Mouse (Mus musculus) liver, embryonic 14.5 days (tissue): ENCODE results near the gene Tmem182. TPM values are rescaled to one million over a fixed set of nuclear protein-coding genes. Genes with fewer than 3 reads are reported as not detected.

Source experiments
- ATAC-seq: fragments of 200-750 bp; cut with Nextera tagmentation; 2 replicates; pipeline ENCODE4 v1.8.0; 2017; ENCODE audit warnings: moderate number of reproducible peaks, mild to moderate bottlenecking, moderate library complexity; ENCODE audit not compliant: insufficient read depth
- DNase-seq, 3 experiments: peaks; one replicate each; pipeline ENCODE4 v3.0.0-alpha.2; 2012 to 2013; ENCODE audit warnings: low read depth in 3 of 3, low spot score in 3 of 3
- H3K27ac ChIP-seq: fragments of 300-500 bp; sonication (generic); 2 replicates; pipeline ENCODE4 v1.5.1; 2014; ENCODE audit warnings: moderate library complexity, mild to moderate bottlenecking, control low read depth, inconsistent platforms
- H3K27me3 ChIP-seq: fragments of 300-500 bp; sonication (generic); 2 replicates; pipeline ENCODE4 v1.6.1; 2014; ENCODE audit warnings: mild to moderate bottlenecking, low read length, moderate library complexity; ENCODE audit not compliant: control insufficient read depth, insufficient read depth
- H3K36me3 ChIP-seq: fragments of 300-500 bp; sonication (generic); replicated peaks from 2 replicates; pipeline ENCODE4 v1.6.1; 2014; ENCODE audit warnings: low read depth; ENCODE audit not compliant: control insufficient read depth, insufficient read depth
- H3K4me1 ChIP-seq, 2 experiments: fragments of 200-500 bp in 1 of 2; fragments of 300-500 bp in 1 of 2; sonication (generic) in 1 of 2; replicated peaks; 2 replicates each; pipeline ENCODE4 v1.6.1; 2012 to 2014; ENCODE audit warnings: antibody characterized with exemption in 1 of 2, inconsistent platforms in 1 of 2, low read length in 1 of 2; ENCODE audit not compliant: control insufficient read depth in 2 of 2, insufficient read depth in 2 of 2
- H3K4me2 ChIP-seq: fragments of 300-500 bp; sonication (generic); 2 replicates; pipeline ENCODE4 v1.6.1; 2014; ENCODE audit warnings: low read depth, mild to moderate bottlenecking, control low read depth, moderate library complexity
- H3K4me3 ChIP-seq, 2 experiments: fragments of 200-500 bp in 1 of 2; fragments of 300-500 bp in 1 of 2; sonication (generic) in 1 of 2; 2 replicates each; pipeline ENCODE4 v1.5.1; 2012 to 2014; ENCODE audit warnings: low read depth in 2 of 2, low read length in 2 of 2, mild to moderate bottlenecking in 2 of 2, control low read depth in 1 of 2, inconsistent platforms in 1 of 2, moderate library complexity in 1 of 2; ENCODE audit not compliant: insufficient read depth in 1 of 2
- H3K9ac ChIP-seq: fragments of 300-500 bp; sonication (generic); replicated peaks from 2 replicates; pipeline ENCODE4 v1.6.1; 2014; ENCODE audit warnings: mild to moderate bottlenecking, control low read depth, moderate library complexity
- H3K9me3 ChIP-seq: fragments of 300-500 bp; sonication (generic); 2 replicates; pipeline ENCODE4 v1.6.1; 2016; ENCODE audit warnings: low read length, mixed read lengths; ENCODE audit not compliant: control insufficient read depth
- CTCF ChIP-seq: IDR thresholded peaks from 2 replicates; pipeline ENCODE4 v1.5.1; 2016; ENCODE audit warnings: antibody characterized with exemption, low read depth, control low read depth
- EP300 ChIP-seq: IDR thresholded peaks from 2 replicates; pipeline ENCODE4 v1.6.1; 2016; ENCODE audit warnings: antibody characterized with exemption, low read depth
- WGBS: fragments of 180-500 bp; shearing (Covaris S2); extraction: QIAGEN DNeasy Blood & Tissue Kit; methylation state at CpG from one replicate; pipeline ENCODE4 v1.1.7; 2014; ENCODE audit not compliant: insufficient replicate concordance; 5-methylcytosine and 5-hydroxymethylcytosine counted together
- polyA plus RNA-seq, 2 experiments: library from polyadenylated mRNA; depleted of rRNA in 1 of 2; stranded (reverse) in 1 of 2; unstranded in 1 of 2; fragments of >200 nt; fragmentation: Nextera tagmentation in 1 of 2; extraction: Ambion mirVana in 1 of 2; gene quantifications; 2 replicates each; pipeline versions ENCODE4 v1.2.1 to v1.2.3; 2012 to 2014

The Tmem182 gene
- polyA plus RNA-seq, 2 experiments, result not detected

DNA sequence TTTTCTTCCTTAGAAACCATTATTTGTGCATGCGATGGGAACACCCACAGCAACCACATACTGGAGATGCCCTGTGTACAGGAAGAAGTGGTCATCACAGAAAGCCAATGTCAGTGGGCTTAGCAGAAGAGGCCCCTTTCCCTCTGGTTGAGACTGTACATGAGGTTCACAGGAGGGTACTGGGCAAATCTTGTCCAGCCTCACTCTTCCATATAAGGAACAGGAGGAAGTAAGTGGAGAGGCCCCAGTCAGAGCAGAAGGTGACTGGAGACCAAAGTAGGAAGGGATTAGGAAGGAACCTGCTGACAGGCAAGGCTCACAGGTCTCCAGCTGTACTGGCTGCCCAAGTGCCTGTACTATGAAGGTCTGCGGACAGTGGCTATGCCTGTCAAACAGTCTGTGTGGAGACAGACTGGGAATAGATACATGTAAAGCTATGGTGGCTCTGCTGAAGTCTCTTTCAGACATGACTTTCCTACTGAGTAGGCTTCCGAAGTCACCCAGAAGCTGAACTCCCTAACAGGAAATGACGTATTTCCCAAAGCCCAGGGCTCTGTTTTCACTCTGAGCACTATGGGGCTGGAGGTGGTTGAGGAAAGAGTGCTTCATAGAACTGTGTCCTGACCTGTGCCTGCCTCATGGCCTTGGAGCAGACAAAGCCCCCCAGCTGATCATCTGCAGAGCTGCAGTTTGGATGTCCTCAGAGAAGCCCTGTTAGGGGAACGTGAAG is 35.8 kb downstream of the Tmem182 start:
- H3K4me1 ChIP-seq, result no peaks in the 10 kb centered on the region
- ATAC-seq (no peak), DNase-seq (no peak)
- no peak overlapping the region for H3K27ac ChIP-seq
- no peaks in the 10 kb centered on the region for H3K27me3 ChIP-seq
- WGBS, result 37% methylated on average over 5 of the region's 5 CpGs
- no peak overlapping the region for H3K9ac ChIP-seq
- no peaks in the 10 kb centered on the region for H3K9me3 ChIP-seq
- H3K4me2 ChIP-seq, result no peak overlapping the region
- H3K36me3 ChIP-seq, result no peaks in the 10 kb centered on the region
- H3K4me3 ChIP-seq, result no peak overlapping the region
- TF ChIP-seq CTCF (no peak), EP300 (no peak)

DNA sequence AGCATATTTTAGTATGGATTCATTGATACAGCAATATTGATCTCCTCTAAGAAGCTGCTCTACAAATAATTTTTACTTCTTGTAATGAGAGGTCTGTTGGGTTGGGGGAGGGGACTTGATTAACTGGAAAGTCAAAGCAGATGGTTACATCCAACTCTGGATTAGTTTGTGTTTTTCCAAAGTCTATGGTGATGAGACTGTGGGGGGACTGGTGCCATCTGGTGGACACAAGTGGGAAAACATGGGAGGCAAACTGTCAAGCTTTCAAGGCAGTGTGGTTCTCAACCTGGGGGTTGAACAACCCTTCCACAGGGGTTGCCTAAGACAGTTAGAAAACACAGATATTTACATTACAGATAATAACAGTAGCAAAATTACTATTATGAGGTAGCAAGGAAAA is 39.2 kb downstream of the Tmem182 start:
- H3K4me3 ChIP-seq, result no peak overlapping the region
- no peak overlapping the region for H3K9ac ChIP-seq
- H3K9me3 ChIP-seq, result no peaks in the 10 kb centered on the region
- H3K4me1 ChIP-seq, result no peaks in the 10 kb centered on the region
- ATAC-seq (no peak), DNase-seq (no peak)
- H3K4me2 ChIP-seq, result no peak overlapping the region
- H3K36me3 ChIP-seq, result no peaks in the 10 kb centered on the region
- no peaks in the 10 kb centered on the region for H3K27me3 ChIP-seq
- no peak overlapping the region for H3K27ac ChIP-seq
- TF ChIP-seq EP300 (no peak), CTCF (peak; percentile 79)

DNA sequence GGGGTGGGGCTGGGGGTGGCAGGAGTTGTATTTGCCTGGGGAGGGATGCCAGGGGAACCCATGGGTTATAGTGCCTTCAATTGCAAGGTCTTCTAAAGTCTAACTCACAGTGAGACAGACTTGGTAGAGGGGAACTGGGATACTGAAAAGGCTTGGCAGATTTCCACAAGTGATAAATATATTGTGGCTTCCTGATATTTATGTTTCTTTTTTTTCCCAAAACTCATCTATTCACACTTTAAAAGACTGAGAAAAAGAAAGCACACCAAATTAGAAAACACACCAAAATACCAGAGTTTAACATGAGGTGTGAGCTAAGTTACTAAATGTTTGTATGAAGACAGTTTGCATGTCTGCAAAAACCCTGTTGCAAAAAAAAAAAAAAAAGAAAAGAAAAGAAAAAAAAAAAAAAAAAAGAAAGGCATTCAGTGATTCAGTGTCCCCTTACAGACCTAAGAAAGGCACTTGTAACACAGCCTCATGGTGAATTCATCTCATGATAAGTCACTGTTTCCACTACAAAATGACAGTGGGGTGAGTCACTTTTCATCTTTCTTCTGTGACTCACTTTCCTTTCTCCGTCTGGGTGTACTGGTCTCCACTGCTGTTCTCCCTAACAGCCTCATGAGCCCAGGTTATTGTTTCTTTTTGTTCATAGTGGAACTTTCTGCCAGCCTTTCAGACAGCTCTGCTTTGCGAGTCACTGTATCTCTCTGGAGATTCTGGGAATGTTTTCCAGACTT is 42.0 kb downstream of the Tmem182 start:
- ATAC-seq (no peak), DNase-seq (no peak)
- no peak overlapping the region for H3K27ac ChIP-seq
- no peak overlapping the region for H3K4me3 ChIP-seq
- no peaks in the 10 kb centered on the region for H3K36me3 ChIP-seq
- no peak overlapping the region for H3K9ac ChIP-seq
- no peaks in the 10 kb centered on the region for H3K9me3 ChIP-seq
- no peaks in the 10 kb centered on the region for H3K27me3 ChIP-seq
- WGBS, result 63% methylated on average over 2 of the region's 2 CpGs
- TF ChIP-seq CTCF (no peak), EP300 (no peak)
- H3K4me1 ChIP-seq, result no peaks in the 10 kb centered on the region
- no peak overlapping the region for H3K4me2 ChIP-seq

DNA sequence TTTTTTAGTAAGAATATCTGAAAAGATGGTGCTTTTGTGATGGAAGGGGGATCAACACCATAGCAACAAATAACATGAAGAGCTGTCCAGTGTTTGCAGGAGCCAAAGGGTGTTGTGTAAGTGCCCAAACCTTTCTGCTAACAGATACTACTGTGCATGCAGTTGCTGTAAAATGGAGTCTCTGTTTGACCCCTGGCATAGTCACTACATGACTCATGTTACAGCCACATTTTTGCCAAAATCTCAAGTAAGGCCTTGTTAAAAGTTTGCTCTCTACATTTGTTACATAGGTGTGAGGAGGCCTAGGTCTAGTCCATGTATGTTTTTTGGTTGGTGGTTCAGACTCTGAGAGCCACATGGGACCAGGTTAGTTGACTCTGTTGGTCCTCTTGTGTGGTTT is 45.9 kb downstream of the Tmem182 start:
- no peak overlapping the region for H3K4me3 ChIP-seq
- H3K4me2 ChIP-seq, result no peak overlapping the region
- no peaks in the 10 kb centered on the region for H3K27me3 ChIP-seq
- no peaks in the 10 kb centered on the region for H3K9me3 ChIP-seq
- no peak for TF ChIP-seq EP300
- TF ChIP-seq CTCF, result no peak
- H3K4me1 ChIP-seq, result no peaks in the 10 kb centered on the region
- DNase-seq, result no peak
- ATAC-seq, result no peak
- H3K36me3 ChIP-seq, result no peaks in the 10 kb centered on the region
- H3K27ac ChIP-seq, result no peak overlapping the region
- no peak overlapping the region for H3K9ac ChIP-seq

DNA sequence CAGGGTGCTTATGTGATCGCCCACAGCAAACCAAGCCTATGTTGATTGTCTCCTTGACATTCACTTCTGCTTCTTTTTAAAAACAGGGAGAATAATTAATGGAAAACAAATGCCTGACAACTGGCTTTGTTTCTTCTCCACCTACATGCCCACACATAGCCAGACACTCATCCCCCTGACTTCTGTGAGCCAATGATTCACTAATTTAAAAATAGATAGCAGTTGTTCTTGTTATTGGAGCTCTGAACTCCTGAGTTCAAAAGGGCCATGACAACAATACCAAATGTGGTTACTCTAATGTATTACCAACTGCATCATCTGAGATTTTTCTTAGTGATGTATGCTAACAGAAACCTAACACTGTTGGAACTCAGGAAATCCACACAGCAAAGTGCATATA is 49.9 kb downstream of the Tmem182 start:
- TF ChIP-seq CTCF (no peak), EP300 (no peak)
- Histone ChIP-seq H3K36me3 (no peaks in the 10 kb centered on the region), H3K9me3 (no peaks in the 10 kb centered on the region), H3K4me2 (no peak overlapping the region), H3K4me1 (no peaks in the 10 kb centered on the region), H3K9ac (no peak overlapping the region), H3K27ac (no peak overlapping the region), H3K27me3 (no peaks in the 10 kb centered on the region), H3K4me3 (no peak overlapping the region)
- no peak for ATAC-seq
- WGBS, result 61% methylated on average over 1 of the region's 1 CpGs
- DNase-seq, result no peak
